Mouse (Mus musculus): ENCODE measurements at regions not wholly inside any gene's neighbourhood (a gene's known extent, or its start where the extent isn't known, plus 50 kb on each side); places are given as distances from the start of the nearest gene placed in this dataset.

DNA sequence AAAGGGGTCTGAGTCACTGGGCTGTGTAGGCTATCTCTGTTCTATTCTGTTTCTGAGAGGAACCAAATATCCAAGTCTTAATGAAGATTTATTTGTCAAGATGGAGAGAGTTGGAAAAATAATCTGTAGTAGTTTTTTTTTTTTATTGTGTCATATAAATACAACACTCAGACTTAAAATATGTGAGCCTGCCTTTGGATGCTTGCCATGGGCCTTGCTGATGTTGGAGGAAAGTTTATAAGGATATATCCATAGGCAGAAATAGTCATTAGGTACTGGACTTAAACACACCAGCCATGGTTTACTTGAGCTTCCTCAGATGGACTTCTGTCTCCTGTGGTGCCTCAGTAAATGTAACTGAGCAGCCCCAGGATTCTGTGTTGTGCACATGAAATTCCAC is 635.8 kb upstream of the Adgrl2 start:
- DNase-seq (ENCODE audit: low read depth), result no peak

DNA sequence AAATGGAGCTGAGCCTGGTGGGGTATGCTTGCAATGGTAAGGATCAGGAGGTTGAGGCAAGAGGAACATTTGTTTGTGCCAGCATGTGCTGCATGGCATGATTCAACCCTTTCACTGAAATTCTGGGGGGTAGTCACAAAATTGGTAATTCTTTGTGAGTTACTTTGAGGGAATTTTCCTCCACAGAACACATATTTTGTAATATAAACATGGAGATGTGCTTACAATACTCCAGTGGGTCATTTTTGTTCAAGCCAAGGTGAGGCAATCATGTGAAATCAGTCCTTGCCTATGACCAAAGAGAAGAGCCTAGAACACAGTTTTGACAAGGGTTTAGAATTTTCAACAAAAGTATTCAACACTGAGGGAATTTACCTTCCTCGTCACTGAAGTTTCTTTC is 635.1 kb upstream of the Adgrl2 start:
- DNase-seq (ENCODE audit: low read depth), result no peak

DNA sequence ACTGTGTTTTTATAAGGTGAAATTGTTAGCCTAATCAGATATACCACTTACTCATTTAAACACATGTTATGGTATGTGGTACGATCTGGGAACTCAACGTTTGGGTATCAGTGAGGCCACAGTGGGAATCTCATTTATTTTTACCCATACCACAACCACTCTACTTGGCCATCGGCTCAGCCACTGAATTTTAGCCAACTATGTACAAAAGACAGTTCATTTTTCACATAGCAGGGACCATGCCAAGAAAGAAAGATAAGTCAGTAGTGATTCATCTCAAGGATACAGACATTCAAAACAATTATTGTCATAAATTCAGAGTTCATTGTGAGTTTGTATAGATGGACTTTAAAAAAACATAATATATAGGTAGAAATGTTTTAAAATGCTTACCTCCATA is 634.7 kb upstream of the Adgrl2 start:
- no peak for DNase-seq (ENCODE audit: low read depth)

DNA sequence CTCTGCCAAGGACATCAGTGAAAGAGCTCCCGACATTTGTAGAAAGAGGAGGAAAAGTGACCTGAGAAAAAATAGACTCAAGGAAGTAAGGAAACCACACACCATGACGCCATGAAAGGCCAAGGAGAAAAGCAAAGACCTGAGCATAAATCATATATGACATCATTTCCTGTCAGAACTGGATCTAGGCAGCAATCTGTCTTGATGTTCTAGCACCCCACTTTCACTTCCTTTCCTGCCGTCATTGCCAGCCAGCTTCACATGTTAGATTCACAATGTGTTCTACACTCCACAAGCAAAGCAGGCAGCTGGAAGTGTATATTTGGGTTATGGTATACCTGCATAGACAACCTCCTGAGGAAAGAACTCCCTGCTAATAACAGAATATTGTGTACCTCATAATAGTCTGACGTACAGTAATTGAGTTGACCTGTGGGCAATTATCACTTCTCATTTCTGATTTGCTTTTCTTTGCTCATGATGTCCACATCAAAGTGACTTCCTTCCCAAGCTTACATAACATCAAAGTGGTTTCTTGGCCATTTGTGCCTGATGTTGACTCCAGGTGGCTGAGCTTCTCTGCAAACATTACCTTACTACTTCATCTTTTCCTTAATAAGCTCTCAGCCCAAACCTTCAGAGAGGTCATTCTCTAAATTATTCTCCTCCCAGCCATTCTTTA is 633.6 kb upstream of the Adgrl2 start:
- no peak for DNase-seq (ENCODE audit: low read depth)

DNA sequence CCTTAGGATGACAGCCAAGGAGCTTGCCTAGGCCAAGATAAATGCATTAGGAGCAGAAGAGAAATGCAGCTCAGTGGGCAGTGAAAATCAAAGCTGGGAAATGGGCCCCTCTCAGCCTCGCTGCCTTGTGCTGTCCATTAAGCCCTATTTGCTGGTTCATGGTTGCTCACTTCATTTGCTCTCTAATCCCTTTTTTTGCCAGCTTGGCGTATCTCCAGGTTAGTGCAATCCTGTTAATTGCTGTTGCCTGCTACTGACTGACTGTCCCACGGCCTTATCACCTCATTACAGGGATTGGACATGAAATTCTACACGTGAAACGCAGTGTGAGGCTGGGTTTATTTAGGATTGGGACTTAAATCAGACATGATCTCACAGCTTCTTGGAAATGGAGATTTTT is 613.5 kb upstream of the Adgrl2 start:
- DNase-seq (ENCODE audit: low read depth), result peak; percentile 28

DNA sequence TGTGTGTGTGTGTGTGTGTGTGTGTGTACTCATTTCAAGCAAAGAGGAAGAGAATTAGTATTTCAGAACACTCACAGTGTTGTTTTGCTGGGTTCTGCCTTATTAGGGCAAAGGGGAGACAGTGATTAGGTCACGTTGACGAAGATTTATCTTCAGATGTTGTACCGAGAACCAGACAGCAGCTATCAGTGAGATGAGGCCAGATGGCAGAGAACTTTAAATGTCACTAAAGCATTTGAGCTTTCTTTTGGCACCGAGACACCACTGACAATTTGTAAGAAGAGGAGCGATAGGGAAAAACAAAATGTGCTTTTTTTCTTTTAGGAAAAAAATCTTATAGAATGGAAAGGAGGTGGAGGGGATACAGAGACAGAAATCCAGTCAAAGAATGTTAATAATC is 610.9 kb upstream of the Adgrl2 start:
- DNase-seq (ENCODE audit: low read depth), result no peak

DNA sequence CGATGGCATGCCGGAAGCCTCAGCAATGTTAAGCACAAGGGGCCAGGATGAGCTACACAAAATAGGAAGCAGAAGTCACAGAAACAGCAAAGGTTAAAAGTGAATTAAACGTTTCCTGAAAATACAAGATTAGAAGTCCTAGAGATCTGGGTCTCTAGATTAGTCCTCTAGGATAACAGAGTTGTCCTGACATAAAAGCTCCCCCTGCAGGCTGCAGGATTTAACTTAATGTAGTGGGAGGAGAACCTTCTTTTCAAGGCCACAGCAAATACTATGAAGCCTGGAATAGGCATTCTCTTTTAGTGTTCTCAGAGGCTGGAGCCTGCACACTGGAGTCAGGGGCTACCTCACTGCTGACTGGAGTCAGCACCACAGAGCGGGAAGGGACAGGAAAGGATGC is 604.1 kb upstream of the Adgrl2 start:
- no peak for DNase-seq (ENCODE audit: low read depth)

DNA sequence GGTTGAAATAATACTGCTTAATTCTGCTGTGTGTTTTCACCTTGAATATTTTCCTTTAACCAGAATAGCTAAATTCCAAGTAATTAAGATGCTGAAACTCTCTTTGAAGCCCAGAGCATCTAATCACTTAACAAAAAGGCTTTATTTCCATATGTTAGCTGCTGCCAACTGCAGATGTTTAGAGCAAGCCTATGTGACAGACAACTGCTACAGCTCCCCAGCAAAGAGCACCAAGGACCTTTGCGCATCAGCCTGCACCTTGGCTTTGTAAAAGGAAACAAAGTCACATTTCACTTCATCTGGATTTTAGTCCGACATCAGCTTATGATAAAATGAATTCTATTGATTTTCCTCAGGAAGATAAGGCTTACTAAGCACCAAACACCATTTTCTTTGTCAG is 595.4 kb upstream of the Adgrl2 start:
- no peak for DNase-seq (ENCODE audit: low read depth)

DNA sequence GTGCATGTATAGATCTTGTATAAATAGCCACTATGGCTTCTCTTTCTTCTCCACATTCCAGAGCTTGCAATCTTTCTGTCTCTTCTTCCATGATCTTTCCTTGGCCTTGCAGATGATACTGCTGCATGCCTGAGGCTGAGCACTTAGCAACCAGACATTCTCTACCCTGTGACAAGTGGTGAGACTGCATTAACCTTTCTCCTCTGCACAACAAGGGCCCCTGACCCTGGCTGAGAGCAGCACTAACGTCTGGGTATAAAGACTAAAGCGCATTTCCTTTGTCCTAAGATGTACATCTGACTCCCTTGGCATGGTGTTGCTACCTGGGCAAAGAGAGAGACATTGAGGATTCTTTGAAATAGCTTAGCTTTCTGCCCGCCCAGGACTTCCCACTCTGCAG is 590.8 kb upstream of the Adgrl2 start:
- no peak for DNase-seq (ENCODE audit: low read depth)

DNA sequence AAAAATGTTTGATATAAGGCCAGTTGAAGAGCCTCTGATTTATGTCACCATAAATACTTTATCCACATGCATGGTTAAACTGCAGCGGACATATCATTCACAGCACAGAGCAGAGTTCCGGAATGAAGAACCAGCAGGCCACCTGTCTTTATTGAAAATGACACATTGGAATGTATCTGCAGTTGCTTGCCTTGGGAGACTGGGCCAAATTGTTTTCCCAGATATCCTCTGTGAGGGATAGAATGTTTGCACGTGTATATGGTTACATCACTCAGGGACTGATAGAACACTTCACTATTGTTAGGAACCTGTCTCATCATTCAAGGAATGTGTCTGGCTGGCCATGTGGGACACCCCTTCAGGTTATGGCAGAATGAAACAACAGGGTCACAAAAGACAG is 585.3 kb upstream of the Adgrl2 start:
- no peak for DNase-seq (ENCODE audit: low read depth)

DNA sequence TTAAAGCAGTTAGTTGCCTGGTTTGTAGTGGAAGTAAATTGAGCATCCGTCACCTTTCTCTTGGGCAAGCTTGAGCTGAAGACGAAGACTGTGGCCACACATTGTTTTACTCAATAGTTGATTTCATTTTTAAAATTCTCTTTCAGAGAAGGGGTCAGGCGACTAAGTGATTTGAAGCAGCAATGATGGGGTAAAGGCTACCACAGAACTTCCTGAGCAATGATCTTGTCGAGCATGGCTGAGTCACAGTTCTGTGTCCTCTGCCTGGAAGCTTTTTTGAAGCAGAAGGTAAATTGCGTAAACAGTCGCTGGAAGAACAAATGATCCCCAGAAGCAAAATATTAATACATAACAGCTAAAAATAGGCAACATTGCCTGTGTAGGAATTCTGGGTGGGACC is 576.5 kb upstream of the Adgrl2 start:
- DNase-seq (ENCODE audit: low read depth), result peak; percentile 40

DNA sequence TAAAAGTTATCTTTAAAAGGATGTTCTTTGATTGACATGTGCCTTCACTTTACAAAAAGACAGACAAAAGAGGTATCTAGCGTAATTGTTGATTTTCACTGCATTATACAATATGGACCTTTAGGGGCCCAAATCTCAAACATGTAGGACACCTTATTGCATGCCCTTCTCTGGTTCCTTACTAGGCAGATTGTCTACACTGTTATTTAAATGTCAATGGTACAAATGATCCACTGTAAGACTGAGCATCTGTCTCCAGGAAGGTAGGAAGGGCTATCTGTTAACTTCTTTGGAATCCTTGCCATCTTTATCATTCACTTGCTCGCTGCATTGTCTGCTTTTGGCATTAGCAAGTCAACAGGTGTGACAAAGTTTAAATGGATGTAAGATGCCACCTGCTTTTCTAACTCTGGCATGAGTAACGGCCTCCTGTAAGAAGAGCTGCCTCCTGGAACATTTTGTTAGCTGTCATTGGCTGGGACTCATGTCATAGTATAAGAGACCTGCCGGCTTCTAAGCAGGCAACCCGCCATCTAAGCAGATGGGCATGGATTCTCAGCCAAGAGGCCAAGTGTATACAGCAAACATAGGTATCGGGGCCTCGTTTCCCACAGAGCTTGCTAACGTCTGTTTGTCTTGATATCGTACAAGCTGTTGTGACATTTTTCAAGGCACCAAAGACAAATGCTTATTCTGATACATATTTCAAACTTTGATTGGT is 560.0 kb upstream of the Adgrl2 start:
- DNase-seq (ENCODE audit: low read depth), result no peak

DNA sequence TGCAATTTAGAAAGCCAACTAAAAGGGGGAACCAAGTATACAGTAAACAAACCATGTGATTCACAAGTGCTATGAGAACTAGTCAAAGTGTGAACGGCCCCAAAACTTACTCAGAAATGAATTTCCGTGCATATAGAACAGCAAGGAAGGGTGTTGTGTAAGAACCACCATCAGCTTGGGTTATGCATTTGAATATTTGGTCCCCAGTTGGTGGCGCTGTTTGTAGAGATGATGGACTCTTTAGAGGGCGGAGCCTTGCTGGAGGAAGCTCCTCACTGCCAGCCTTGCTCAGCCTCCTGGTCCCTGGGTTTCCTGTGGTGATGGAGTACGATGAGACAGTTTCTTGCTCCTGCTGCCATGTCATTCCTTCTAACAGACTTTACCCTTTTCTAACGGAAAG is 556.7 kb upstream of the Adgrl2 start:
- no peak for DNase-seq (ENCODE audit: low read depth)

DNA sequence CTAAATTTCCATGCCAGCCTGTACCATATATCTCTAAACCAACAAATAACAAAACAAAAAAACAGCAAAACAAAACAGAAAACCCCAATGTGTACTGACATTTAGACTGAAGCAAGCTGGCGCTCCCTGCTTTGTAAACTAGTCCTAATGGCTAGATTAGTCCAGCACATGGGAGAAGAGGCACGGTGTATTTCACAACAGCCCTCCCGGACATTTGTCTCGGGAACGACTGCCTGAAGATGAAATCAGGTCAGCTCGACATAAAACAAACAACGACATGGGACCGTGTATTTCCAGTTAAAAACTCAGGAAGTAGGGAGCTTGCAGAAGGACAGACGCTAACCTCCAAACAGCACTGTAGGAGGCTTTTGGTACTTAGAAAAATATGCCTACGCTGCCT is 555.9 kb upstream of the Adgrl2 start:
- peak; percentile 24 for DNase-seq (ENCODE audit: low read depth)

DNA sequence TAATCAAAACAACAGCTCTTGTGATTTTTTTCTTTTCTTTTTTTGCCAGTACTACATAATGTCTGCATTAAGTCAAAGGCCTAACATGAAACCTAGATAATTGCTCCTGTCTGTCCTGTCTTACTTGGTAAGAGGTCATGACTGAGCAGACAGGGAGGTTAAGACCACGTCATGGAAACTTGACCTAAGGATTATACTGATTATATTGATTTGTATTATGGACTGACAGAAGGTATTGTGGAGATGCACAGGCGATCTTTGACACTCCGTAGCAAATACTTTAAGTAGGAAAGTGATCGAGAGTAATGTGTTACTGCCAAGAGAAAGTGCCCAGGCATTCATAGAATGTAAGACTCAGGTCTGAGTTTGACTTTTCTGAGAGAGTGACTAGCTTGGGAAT is 543.8 kb upstream of the Adgrl2 start:
- no peak for DNase-seq (ENCODE audit: low read depth)

DNA sequence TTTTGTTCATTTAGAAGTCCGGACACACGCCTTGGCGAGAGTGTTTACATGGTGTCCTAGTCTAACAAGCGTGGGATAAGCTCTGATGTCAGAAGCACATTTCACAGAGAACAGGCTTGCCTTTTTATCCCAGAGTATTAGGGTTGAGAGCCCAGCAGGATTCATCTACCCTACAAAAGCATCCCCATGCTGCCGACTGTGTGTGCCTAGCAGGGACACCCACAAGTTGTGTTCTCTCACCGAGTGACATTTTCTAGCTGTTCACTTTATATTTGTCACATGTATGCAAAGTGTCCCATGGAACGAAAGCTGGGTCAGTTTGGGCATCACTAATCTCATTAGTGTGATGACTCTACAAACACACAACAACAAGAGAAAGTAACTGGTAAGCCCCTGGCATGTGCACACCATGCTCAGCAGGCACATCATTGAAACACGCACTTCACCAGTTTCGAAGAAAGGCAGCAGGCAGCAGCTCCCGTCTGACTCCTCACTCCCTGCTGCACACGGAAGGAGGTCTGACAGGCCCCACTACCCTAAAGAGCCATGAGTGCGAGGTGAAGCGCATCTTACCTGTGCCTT is 539.8 kb upstream of the Adgrl2 start:
- DNase-seq (ENCODE audit: low read depth), result no peak

DNA sequence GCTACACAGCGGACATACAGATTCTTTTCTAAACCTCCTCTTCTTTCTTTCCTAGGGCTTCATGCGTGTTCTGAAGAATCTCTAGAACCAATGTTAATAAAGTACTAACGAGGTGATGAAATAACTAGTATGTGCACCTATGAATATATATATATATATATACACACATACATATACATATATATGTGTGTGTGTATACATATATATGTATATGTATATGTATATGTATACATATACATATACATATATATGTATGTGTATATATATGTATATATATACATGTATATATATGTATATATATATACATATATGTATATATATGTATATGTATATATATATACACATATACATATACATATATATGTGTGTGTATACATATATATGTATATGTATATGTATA is 536.2 kb upstream of the Adgrl2 start:
- no peak for DNase-seq (ENCODE audit: low read depth)

DNA sequence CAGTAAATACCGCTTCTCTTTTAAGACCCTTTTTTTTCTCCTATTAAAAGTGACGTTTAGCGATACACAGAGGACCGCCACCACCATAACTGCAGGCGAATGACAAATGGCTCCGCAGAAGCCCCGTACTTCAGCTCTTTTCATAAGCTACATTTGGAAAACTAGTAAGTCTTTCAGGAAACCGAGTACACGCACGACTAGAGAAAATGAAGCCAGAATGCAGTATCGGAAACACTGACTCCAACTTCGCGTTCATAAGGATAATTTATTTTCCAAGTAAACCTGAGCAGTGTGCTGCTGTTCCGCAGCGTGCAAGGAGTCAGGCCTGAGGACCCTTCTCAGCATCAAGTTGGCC is 529.2 kb upstream of the Adgrl2 start:
- DNase-seq (ENCODE audit: low read depth), result no peak

DNA sequence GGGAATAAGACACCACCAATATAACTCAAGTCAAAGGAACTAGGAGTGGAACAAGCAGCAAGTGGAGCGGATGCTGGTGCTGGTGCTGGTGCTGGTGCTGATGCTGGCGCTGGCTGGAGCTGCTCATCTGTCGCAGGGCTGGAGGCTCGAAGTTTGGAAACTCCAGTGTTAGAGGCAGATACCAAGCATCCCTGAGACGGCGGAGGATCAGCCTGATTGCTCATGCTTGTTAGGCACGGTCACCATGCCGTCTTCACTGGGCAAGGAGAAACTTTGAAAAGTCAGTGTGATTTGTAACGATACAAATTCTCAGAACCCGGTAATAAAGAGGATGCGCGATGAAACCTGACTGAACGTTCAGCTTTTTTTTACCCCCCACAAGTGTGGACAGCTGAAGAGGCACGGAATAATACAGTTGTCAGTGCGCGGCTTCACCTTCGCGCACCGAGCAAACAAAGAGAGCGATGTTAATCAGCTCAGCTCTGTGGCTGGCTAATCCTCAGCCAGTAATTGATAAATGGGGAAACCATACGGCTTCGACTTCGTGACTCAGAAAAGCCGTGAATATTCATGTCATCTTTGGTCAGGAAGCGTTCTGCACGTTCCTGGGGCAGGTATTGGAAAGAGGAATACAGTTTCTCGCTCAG is 528.7 kb upstream of the Adgrl2 start:
- DNase-seq (ENCODE audit: low read depth), result no peak

DNA sequence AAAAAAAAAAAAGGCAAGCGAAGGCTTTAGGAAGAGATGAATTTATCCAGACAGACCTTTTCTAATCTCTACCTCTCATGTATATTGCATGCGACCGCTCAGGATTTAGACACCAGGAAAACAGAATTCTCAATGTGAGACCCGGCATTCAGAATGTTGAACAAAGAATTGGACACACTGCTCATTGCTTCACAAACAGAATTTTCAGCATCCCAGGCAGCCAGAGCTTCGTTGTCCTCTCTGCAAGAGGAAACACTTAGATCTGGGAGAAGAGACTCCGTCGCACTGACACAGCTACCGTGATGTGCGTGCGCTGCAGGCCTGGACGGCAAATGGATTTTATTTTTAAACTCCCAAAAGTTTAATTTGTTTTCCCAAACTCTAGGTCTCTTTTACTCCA is 527.2 kb upstream of the Adgrl2 start:
- DNase-seq (ENCODE audit: low read depth), result no peak

DNA sequence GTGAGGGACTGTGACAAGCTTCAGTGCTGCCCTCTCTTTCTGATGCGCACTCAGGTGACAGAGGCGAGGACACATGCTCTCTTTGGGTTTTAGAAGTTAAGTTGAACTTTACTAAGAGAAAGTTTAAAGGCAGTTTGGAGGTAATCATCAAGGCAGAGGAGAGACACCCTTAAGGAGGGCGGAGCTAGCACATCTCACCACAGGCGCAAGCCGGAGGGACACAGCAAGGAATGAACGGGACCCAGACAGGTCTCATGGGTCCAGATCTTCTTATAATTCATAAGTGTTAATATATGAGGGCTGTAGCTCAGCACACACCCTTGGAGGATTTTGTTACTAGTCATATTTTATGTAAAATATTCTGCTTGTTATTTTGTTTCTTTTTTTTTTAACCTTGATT is 518.8 kb upstream of the Adgrl2 start:
- DNase-seq (ENCODE audit: low read depth), result no peak

DNA sequence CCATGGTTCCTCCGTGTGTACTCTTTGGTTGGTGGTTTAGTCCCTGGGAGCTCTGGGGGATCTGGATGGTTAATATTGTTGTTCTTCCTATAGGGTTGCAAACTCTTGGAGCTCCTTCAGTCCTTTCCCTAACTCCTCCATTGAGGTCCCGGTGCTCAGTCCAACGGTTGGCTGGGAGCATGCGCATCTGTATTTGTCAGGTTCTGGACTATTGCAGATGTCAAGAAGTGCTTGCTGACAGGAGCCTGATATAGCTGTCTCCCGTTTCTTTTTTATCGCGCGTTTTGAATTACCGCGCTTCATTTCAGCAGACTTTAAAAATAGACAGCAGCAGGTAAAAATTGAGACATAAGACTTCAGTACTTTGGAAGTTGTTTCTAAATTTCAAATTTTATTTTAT is 518.3 kb upstream of the Adgrl2 start:
- DNase-seq (ENCODE audit: low read depth), result no peak

DNA sequence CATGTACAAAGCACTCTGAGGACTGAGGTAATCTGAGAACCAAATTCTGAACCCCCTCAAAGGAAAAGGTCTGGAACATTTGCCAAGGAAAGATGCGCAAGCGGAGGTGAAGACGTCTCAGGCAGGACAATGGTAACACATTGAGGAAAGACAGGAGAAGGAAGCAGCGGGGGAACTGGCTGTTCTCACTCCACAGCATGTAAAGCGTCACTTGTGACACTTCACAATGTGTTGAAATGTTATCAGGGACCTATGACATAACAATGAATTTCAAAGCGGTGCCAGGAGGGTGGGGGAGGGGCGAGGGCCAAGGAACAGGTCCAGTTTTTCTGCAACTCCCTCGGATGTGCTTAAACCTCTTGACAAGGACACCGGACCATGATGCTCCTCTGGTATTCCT is 515.3 kb upstream of the Adgrl2 start:
- no peak for DNase-seq (ENCODE audit: low read depth)

All from gonadal fat pad, adult 2 months (tissue).